Mouse (Mus musculus): ENCODE results near the gene Cdk18. TPM values are rescaled to one million over a fixed set of nuclear protein-coding genes. Genes with fewer than 3 reads are reported as not detected.
A peak's percentile ranks its signal among the peaks of the same experiment; 100 is the strongest.

Cdk18 gene
- polyA plus RNA-seq, 1 experiment from 2014 or later, result 0.68 TPM

GRCm38 (mm10) chr1:132125249-132125648, 14.2 kb downstream of the Cdk18 start:
- Histone ChIP-seq H3K4me1 (peaks cover 29% of the 10 kb centered on the region), H3K27me3 (ENCODE audit: low read depth, poor library complexity, severe bottlenecking) (peaks cover 18% of the 10 kb centered on the region), H3K27ac (replicated peaks) (peak overlapping the region; percentile 33; the same call in 1 of the 2 replicates), H3K9me3 (replicated peaks) (no peaks in the 10 kb centered on the region), H3K36me3 (no peaks in the 10 kb centered on the region), H3K4me3 (no peak overlapping the region)
- 72% methylated on average over 4 of the region's 4 CpGs for WGBS
- DNase-seq (ENCODE audit: low spot score), result no peak

GRCm38 (mm10) chr1:132123420-132124014, 16.0 kb downstream of the Cdk18 start:
- Histone ChIP-seq H3K9me3 (replicated peaks) (no peaks in the 10 kb centered on the region), H3K27ac (replicated peaks) (peak overlapping the region; percentile 59), H3K4me3 (no peak overlapping the region), H3K27me3 (ENCODE audit: low read depth, poor library complexity, severe bottlenecking) (peaks cover 18% of the 10 kb centered on the region), H3K36me3 (no peaks in the 10 kb centered on the region), H3K4me1 (peaks cover 29% of the 10 kb centered on the region)
- DNase-seq (ENCODE audit: low spot score), result peak; percentile 40
- 60% methylated on average over 9 of the region's 9 CpGs for WGBS

- Histone ChIP-seq H3K4me3 (no peak overlapping the region), H3K27me3 (ENCODE audit: low read depth, poor library complexity, severe bottlenecking) (peaks cover 18% of the 10 kb centered on the region), H3K9me3 (replicated peaks) (no peaks in the 10 kb centered on the region), H3K27ac (replicated peaks) (no peak overlapping the region), H3K36me3 (no peaks in the 10 kb centered on the region), H3K4me1 (peaks cover 26% of the 10 kb centered on the region)
- 91% methylated on average over 6 of the region's 6 CpGs for whole genome bisulfite sequencing
- DNase-seq (ENCODE audit: low spot score), result no peak
These were observed 17.6 kb downstream of the Cdk18 start for GRCm38 (mm10) chr1:132121895-132122294.

GRCm38 (mm10) chr1:132121236-132121635, 18.2 kb downstream of the Cdk18 start:
- peaks cover 18% of the 10 kb centered on the region for H3K27me3 ChIP-seq (ENCODE audit: low read depth, poor library complexity, severe bottlenecking)
- peak overlapping the region; percentile 63; the same call in 1 of the 2 replicates for H3K27ac ChIP-seq (replicated peaks)
- peaks cover 32% of the 10 kb centered on the region for H3K4me1 ChIP-seq
- H3K4me3 ChIP-seq, result no peak overlapping the region
- H3K36me3 ChIP-seq, result no peaks in the 10 kb centered on the region
- peak; percentile 86 for DNase-seq (ENCODE audit: low spot score)
- WGBS, result 25% methylated on average over 6 of the region's 6 CpGs
- H3K9me3 ChIP-seq (replicated peaks), result no peaks in the 10 kb centered on the region

- Histone ChIP-seq H3K4me1 (peaks cover 7% of the 10 kb centered on the region), H3K9me3 (replicated peaks) (no peaks in the 10 kb centered on the region), H3K36me3 (no peaks in the 10 kb centered on the region), H3K27me3 (ENCODE audit: low read depth, poor library complexity, severe bottlenecking) (no peaks in the 10 kb centered on the region), H3K27ac (replicated peaks) (no peak overlapping the region), H3K4me3 (peak overlapping the region; percentile 30; the same call in 1 of the 2 replicates)
- WGBS, result 21% methylated on average over 18 of the region's 18 CpGs
- DNase-seq (ENCODE audit: low spot score), result peak; percentile 76
These were observed 22.9 kb downstream of the Cdk18 start for GRCm38 (mm10) chr1:132116606-132117005.

- 57% methylated on average over 3 of the region's 3 CpGs for WGBS
These were observed 26.4 kb downstream of the Cdk18 start for GRCm38 (mm10) chr1:132113098-132113497.

GRCm38 (mm10) chr1:132112426-132112825, 27.1 kb downstream of the Cdk18 start:
- H3K27ac ChIP-seq (replicated peaks), result no peak overlapping the region
- DNase-seq (ENCODE audit: low spot score), result no peak
- WGBS, result 84% methylated on average over 8 of the region's 8 CpGs

More at GRCm38 (mm10) chr1:132113098-132113497, 26.4 kb downstream of the Cdk18 start:
- Histone ChIP-seq H3K9me3 (replicated peaks) (no peaks in the 10 kb centered on the region), H3K36me3 (no peaks in the 10 kb centered on the region), H3K4me3 (no peak overlapping the region), H3K27me3 (ENCODE audit: low read depth, poor library complexity, severe bottlenecking) (no peaks in the 10 kb centered on the region), H3K4me1 (peaks cover 7% of the 10 kb centered on the region), H3K27ac (replicated peaks) (no peak overlapping the region)
- no peak for DNase-seq (ENCODE audit: low spot score)

GRCm38 (mm10) chr1:132111411-132111810, 28.1 kb downstream of the Cdk18 start:
- no peak for DNase-seq (ENCODE audit: low spot score)
- Histone ChIP-seq H3K27ac (replicated peaks) (no peak overlapping the region), H3K4me3 (no peak overlapping the region), H3K27me3 (ENCODE audit: low read depth, poor library complexity, severe bottlenecking) (no peaks in the 10 kb centered on the region), H3K36me3 (no peaks in the 10 kb centered on the region), H3K9me3 (replicated peaks) (no peaks in the 10 kb centered on the region), H3K4me1 (peaks cover 2% of the 10 kb centered on the region)
- WGBS, result 64% methylated on average over 1 of the region's 1 CpGs

More at GRCm38 (mm10) chr1:132112426-132112825, 27.1 kb downstream of the Cdk18 start:
- no peaks in the 10 kb centered on the region for H3K27me3 ChIP-seq (ENCODE audit: low read depth, poor library complexity, severe bottlenecking)
- no peaks in the 10 kb centered on the region for H3K36me3 ChIP-seq
- H3K4me3 ChIP-seq, result no peak overlapping the region
- peaks cover 7% of the 10 kb centered on the region for H3K4me1 ChIP-seq
- H3K9me3 ChIP-seq (replicated peaks), result no peaks in the 10 kb centered on the region

- Histone ChIP-seq H3K4me3 (no peak overlapping the region), H3K36me3 (no peaks in the 10 kb centered on the region), H3K9me3 (replicated peaks) (no peaks in the 10 kb centered on the region), H3K4me1 (no peaks in the 10 kb centered on the region), H3K27me3 (ENCODE audit: low read depth, poor library complexity, severe bottlenecking) (no peaks in the 10 kb centered on the region), H3K27ac (replicated peaks) (no peak overlapping the region)
- DNase-seq (ENCODE audit: low spot score), result no peak
- 75% methylated on average over 2 of the region's 2 CpGs for WGBS
These were observed 30.1 kb downstream of the Cdk18 start for GRCm38 (mm10) chr1:132109368-132109767.

- no peaks in the 10 kb centered on the region for H3K9me3 ChIP-seq (replicated peaks)
- no peaks in the 10 kb centered on the region for H3K27me3 ChIP-seq (ENCODE audit: low read depth, poor library complexity, severe bottlenecking)
- no peak for DNase-seq (ENCODE audit: low spot score)
- H3K4me3 ChIP-seq, result no peak overlapping the region
- H3K36me3 ChIP-seq, result no peaks in the 10 kb centered on the region
- 64% methylated on average over 14 of the region's 14 CpGs for WGBS
- H3K27ac ChIP-seq (replicated peaks), result no peak overlapping the region
- 0 out of 2 replicates have a peak, but pooled peaks cover 2% of the 10 kb centered on the region for H3K4me1 ChIP-seq
These were observed 35.1 kb downstream of the Cdk18 start for GRCm38 (mm10) chr1:132104353-132104752.

- DNase-seq (ENCODE audit: low spot score), result no peak
- Histone ChIP-seq H3K4me3 (no peak overlapping the region), H3K9me3 (replicated peaks) (no peaks in the 10 kb centered on the region), H3K36me3 (no peaks in the 10 kb centered on the region), H3K27ac (replicated peaks) (no peak overlapping the region), H3K4me1 (0 out of 2 replicates have a peak, but pooled peaks cover 2% of the 10 kb centered on the region), H3K27me3 (ENCODE audit: low read depth, poor library complexity, severe bottlenecking) (no peaks in the 10 kb centered on the region)
- 81% methylated on average over 6 of the region's 6 CpGs for WGBS
These were observed 37.4 kb downstream of the Cdk18 start for GRCm38 (mm10) chr1:132101953-132102697.

- H3K9me3 ChIP-seq (replicated peaks), result no peaks in the 10 kb centered on the region
- no peak for DNase-seq (ENCODE audit: low spot score)
These were observed 39.7 kb downstream of the Cdk18 start for GRCm38 (mm10) chr1:132099775-132100174.

GRCm38 (mm10) chr1:132099016-132099415, 40.5 kb downstream of the Cdk18 start:
- Histone ChIP-seq H3K9me3 (replicated peaks) (no peaks in the 10 kb centered on the region), H3K27me3 (ENCODE audit: low read depth, poor library complexity, severe bottlenecking) (no peaks in the 10 kb centered on the region), H3K4me3 (no peak overlapping the region), H3K4me1 (0 out of 2 replicates have a peak, but pooled peaks cover 2% of the 10 kb centered on the region), H3K27ac (replicated peaks) (no peak overlapping the region), H3K36me3 (no peaks in the 10 kb centered on the region)
- 87% methylated on average over 4 of the region's 4 CpGs for WGBS
- DNase-seq (ENCODE audit: low spot score), result no peak

More at GRCm38 (mm10) chr1:132099775-132100174, 39.7 kb downstream of the Cdk18 start:
- WGBS, result 82% methylated on average over 4 of the region's 4 CpGs
- no peak overlapping the region for H3K27ac ChIP-seq (replicated peaks)
- no peak overlapping the region for H3K4me3 ChIP-seq
- no peaks in the 10 kb centered on the region for H3K27me3 ChIP-seq (ENCODE audit: low read depth, poor library complexity, severe bottlenecking)
- H3K4me1 ChIP-seq, result 0 out of 2 replicates have a peak, but pooled peaks cover 2% of the 10 kb centered on the region
- H3K36me3 ChIP-seq, result no peaks in the 10 kb centered on the region
